Mouse (Mus musculus): ENCODE data around the gene Rab9b. TPM values are rescaled to one million over a fixed set of nuclear protein-coding genes. Genes with fewer than 3 reads are reported as not detected.

Gene Rab9b
- total and polyA plus RNA-seq, 3 experiments: 0.07 to 0.26 (median 0.14) TPM

DNA sequence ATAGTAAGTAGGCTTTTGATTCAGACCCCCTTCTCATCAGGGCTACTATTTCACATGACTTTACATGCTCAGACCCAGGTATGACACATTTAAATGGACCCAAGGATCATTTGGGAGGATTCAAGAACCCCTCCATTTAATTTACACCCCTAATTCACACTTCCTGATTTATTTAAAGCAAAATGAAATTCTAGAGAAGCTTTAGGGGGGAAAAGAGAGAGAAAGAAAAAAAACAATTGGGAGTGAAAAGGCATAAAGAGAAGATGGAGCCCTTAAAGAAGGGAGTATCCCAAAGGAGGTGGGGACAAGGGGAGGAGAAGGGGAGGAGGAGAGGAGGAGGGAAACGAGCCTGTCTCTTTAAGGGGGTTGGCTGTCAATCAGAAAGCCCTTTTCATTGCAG is 46.2 kb downstream of the Rab9b start, which contains the start of gene Plp1:
Plp1 (plus strand) TSS at position 301 of the 400 bp plus-strand sequence.
- intact Hi-C loops (cut with DNase I): loop anchor here (5.0 kb wide), 1 partner anchor 195 kb away; no protein-coding TSS in a partner anchor
- Histone ChIP-seq H3K27me3 (ENCODE audit: control insufficient read depth, insufficient read depth, low read length) (no peaks in the 10 kb centered on the region), H3K36me3 (ENCODE audit: control insufficient read depth, insufficient read depth, low read length) (no peaks in the 10 kb centered on the region), H3K9ac (ENCODE audit: low read depth, low read length) (no peak within 1 kb of the TSS), H3K27ac (no peak within 1 kb of the TSS), H3K4me3 (no peak within 1 kb of the TSS), H3K4me1 (ENCODE audit: control insufficient read depth, insufficient read depth, low read length) (no peaks in the 10 kb centered on the region; the same call in 1 of the 2 replicates), H3K79me2 (replicated peaks; ENCODE audit: control insufficient read depth, insufficient read depth, low read length) (no peaks in the 10 kb centered on the region)
- no peak for DNase-seq
- WGBS: 37% methylated on average over 1 of the region's 1 CpGs
- no peak for TF ChIP-seq CTCF (IDR thresholded peaks at IDR 0.05)
- no peak for TF ChIP-seq EP300 (IDR thresholded peaks at IDR 0.05; ENCODE audit: insufficient read depth, low read depth, low read length)
- TF ChIP-seq POLR2A (IDR thresholded peaks at IDR 0.05; ENCODE audit: insufficient read depth, low read depth, low read length): no peak

- WGBS: 14% methylated on average over 1 of the region's 1 CpGs
- peak; percentile 83 for TF ChIP-seq CTCF (IDR thresholded peaks at IDR 0.05)
- TF ChIP-seq POLR2A (IDR thresholded peaks at IDR 0.05; ENCODE audit: insufficient read depth, low read depth, low read length): no peak
- intact Hi-C loops (cut with DNase I): loop anchor here (1.0 to 5.0 kb wide), 2 partner anchors 77 to 193 kb away; partner anchors contain the start of gene Morf4l2
- Histone ChIP-seq H3K36me3 (ENCODE audit: control insufficient read depth, insufficient read depth, low read length) (no peaks in the 10 kb centered on the region), H3K9ac (ENCODE audit: low read depth, low read length) (no peak overlapping the region), H3K27me3 (ENCODE audit: control insufficient read depth, insufficient read depth, low read length) (no peaks in the 10 kb centered on the region), H3K4me1 (ENCODE audit: control insufficient read depth, insufficient read depth, low read length) (no peaks in the 10 kb centered on the region; the same call in 1 of the 2 replicates), H3K79me2 (replicated peaks; ENCODE audit: control insufficient read depth, insufficient read depth, low read length) (no peaks in the 10 kb centered on the region), H3K4me3 (no peak overlapping the region), H3K27ac (no peak overlapping the region)
- peak; percentile 49 to 63 for DNase-seq
Measured at GRCm38 (mm10) chrX:136820250-136820649, 48.3 kb downstream of the Rab9b start.

GRCm38 (mm10) chrX:136819752-136820151 is 48.8 kb downstream of the Rab9b start:
- no peaks in the 10 kb centered on the region for H3K36me3 ChIP-seq (ENCODE audit: control insufficient read depth, insufficient read depth, low read length)
- 60% methylated on average over 6 of the region's 6 CpGs for WGBS
- intact Hi-C loops (cut with DNase I): loop anchor here (1.0 to 5.0 kb wide), 3 partner anchors 57 to 192 kb away; partner anchors contain the start of gene Morf4l2

More at GRCm38 (mm10) chrX:136819752-136820151, 48.8 kb downstream of the Rab9b start:
- no peaks in the 10 kb centered on the region; the same call in 1 of the 2 replicates for H3K4me1 ChIP-seq (ENCODE audit: control insufficient read depth, insufficient read depth, low read length)
- no peaks in the 10 kb centered on the region for H3K79me2 ChIP-seq (replicated peaks; ENCODE audit: control insufficient read depth, insufficient read depth, low read length)
- H3K27ac ChIP-seq: no peak overlapping the region
- no peak overlapping the region for H3K4me3 ChIP-seq
- DNase-seq: peak; percentile 17 to 28
- TF ChIP-seq EP300 (IDR thresholded peaks at IDR 0.05; ENCODE audit: insufficient read depth, low read depth, low read length): no peak
- TF ChIP-seq CTCF (IDR thresholded peaks at IDR 0.05): no peak
- no peak for TF ChIP-seq POLR2A (IDR thresholded peaks at IDR 0.05; ENCODE audit: insufficient read depth, low read depth, low read length)
- H3K9ac ChIP-seq (ENCODE audit: low read depth, low read length): no peak overlapping the region
- H3K27me3 ChIP-seq (ENCODE audit: control insufficient read depth, insufficient read depth, low read length): no peaks in the 10 kb centered on the region

Other genes with a start within 250 kb of the Rab9b start
- 1 to 10 TPM; 4.8 TPM for gene Tceal1, start 160.8 kb downstream of the Rab9b start, total RNA-seq (2021)
- gene Tceal1, start 160.8 kb downstream of the Rab9b start, polyA plus RNA-seq (2012; rRNA removed): 2.0 and 3.2 TPM in 2 replicates
- gene Morf4l2, start 125.1 kb downstream of the Rab9b start, total RNA-seq (2021): 10 to 100 TPM; 76.0 to 90.4 TPM
- gene Morf4l2, start 125.1 kb downstream of the Rab9b start, polyA plus RNA-seq (2012; rRNA removed): 27.5 and 60.8 TPM in 2 replicates
- gene Glra4, start 88.6 kb downstream of the Rab9b start, total RNA-seq (2021): not detected
- gene Glra4, start 88.6 kb downstream of the Rab9b start, polyA plus RNA-seq (2012; rRNA removed): not detected in 2 replicates
- gene Plp1, start 46.1 kb downstream of the Rab9b start, total RNA-seq (2021): 1 to 10 TPM; 3.2 to 3.6 TPM
- 7.3 and 11.2 TPM in 2 replicates for gene Plp1, start 46.1 kb downstream of the Rab9b start, polyA plus RNA-seq (2012; rRNA removed)
- not detected for gene H2bfm, start 58.6 kb upstream of the Rab9b start, total RNA-seq (2021)
- gene H2bfm, start 58.6 kb upstream of the Rab9b start, polyA plus RNA-seq (2012; rRNA removed): not detected in 2 replicates
- 1 to 10 TPM in 1 of 2 experiments, under 1 TPM in 1; 0.77 to 1.4 TPM for gene Tmsb15b2, start 106.7 kb upstream of the Rab9b start, total RNA-seq (2021)
- gene Tmsb15b2, start 106.7 kb upstream of the Rab9b start, polyA plus RNA-seq (2012; rRNA removed): not detected in 2 replicates
- gene Tmsb15l, start 108.1 kb upstream of the Rab9b start, total RNA-seq (2021): not detected
- 0.23 and 0.41 TPM in 2 replicates for gene Tmsb15l, start 108.1 kb upstream of the Rab9b start, polyA plus RNA-seq (2012; rRNA removed)
- gene Tmsb15b1, start 108.1 kb upstream of the Rab9b start, total RNA-seq (2021): not detected
- not detected in 2 replicates for gene Tmsb15b1, start 108.1 kb upstream of the Rab9b start, polyA plus RNA-seq (2012; rRNA removed)
- under 1 TPM; 0.18 TPM for gene Zcchc18, start 124.4 kb upstream of the Rab9b start, total RNA-seq (2021)
- 0.27 and 0.38 TPM in 2 replicates for gene Zcchc18, start 124.4 kb upstream of the Rab9b start, polyA plus RNA-seq (2012; rRNA removed)
- gene Slc25a53, start 169.5 kb upstream of the Rab9b start, total RNA-seq (2021): 1 to 10 TPM; 3.1 to 3.2 TPM
- 2.0 and 2.2 TPM in 2 replicates for gene Slc25a53, start 169.5 kb upstream of the Rab9b start, polyA plus RNA-seq (2012; rRNA removed)
- gene Fam199x, start 180.8 kb upstream of the Rab9b start, total RNA-seq (2021): 1 to 10 TPM; 3.9 to 5.2 TPM
- 0.53 and 1.1 TPM in 2 replicates for gene Fam199x, start 180.8 kb upstream of the Rab9b start, polyA plus RNA-seq (2012; rRNA removed)

Measured in heart, adult 2 months (tissue).